Mouse (Mus musculus) CD8-positive naive resting alpha-beta T cell, adult 57 days (primary cell): ENCODE data around the gene Pabpc1l. TPM values are rescaled to one million over a fixed set of nuclear protein-coding genes. Genes with fewer than 3 reads are reported as not detected.

Source experiments
- total RNA-seq: library from RNA; stranded (reverse); gene quantifications from one replicate; pipeline ENCODE4 v1.2.4, GENCODE M21; 2023

Pabpc1l gene
- total RNA-seq = 5.3 TPM

GRCm38 (mm10) chr2:164025150-164025549, at the start of gene Pabpc1l:
TSS of gene Pabpc1l (plus strand) at chr2:164025450.

GRCm38 (mm10) chr2:163994654-163994976, 30.6 kb upstream of the Pabpc1l start, which contains the start of gene Ywhab:
TSS of gene Ywhab (plus strand) at chr2:163994960.

GRCm38 (mm10) chr2:164070142-164070764, 45.0 kb downstream of the Pabpc1l start, which contains the start of gene Stk4:
TSS of gene Stk4 (plus strand) at chr2:164070322.

GRCm38 (mm10) chr2:164070765-164071436, 45.7 kb downstream of the Pabpc1l start, which contains the start of gene Tomm34:
TSS of gene Tomm34 (minus strand) at chr2:164071169.

Other genes starting within 250 kb of the Pabpc1l start
- not detected for gene Ccn5, start 204.6 kb upstream of the Pabpc1l start, total RNA-seq
- not detected for gene Kcnk15, start 171.8 kb upstream of the Pabpc1l start, total RNA-seq
- gene Rims4, start 106.8 kb upstream of the Pabpc1l start, total RNA-seq = not detected
- 114 TPM for gene Ywhab, start 30.5 kb upstream of the Pabpc1l start, total RNA-seq
- 287 TPM for gene Stk4, start 44.9 kb downstream of the Pabpc1l start, total RNA-seq
- 71.6 TPM for gene Tomm34, start 45.7 kb downstream of the Pabpc1l start, total RNA-seq
- not detected for gene Kcns1, start 145.7 kb downstream of the Pabpc1l start, total RNA-seq
- not detected for gene Wfdc5, start 157.3 kb downstream of the Pabpc1l start, total RNA-seq
- gene Wfdc12, start 165.2 kb downstream of the Pabpc1l start, total RNA-seq = not detected
- not detected for gene Wfdc15a, start 174.7 kb downstream of the Pabpc1l start, total RNA-seq
- not detected for gene Wfdc15b, start 196.2 kb downstream of the Pabpc1l start, total RNA-seq
- gene Svs2, start 213.0 kb downstream of the Pabpc1l start, total RNA-seq = not detected
- gene Svs3b, start 231.2 kb downstream of the Pabpc1l start, total RNA-seq = not detected